Mouse (Mus musculus): ENCODE measurements around the gene Tnfsf8. TPM values are rescaled to one million over a fixed set of nuclear protein-coding genes. Genes with fewer than 3 reads are reported as not detected.

Tnfsf8 gene
- polyA plus RNA-seq, 1 experiment from 2014 or later = 0.11 TPM

GRCm38 (mm10) chr4:63850082-63850481 is 11.1 kb downstream of the Tnfsf8 start:
- H3K4me3 ChIP-seq (ENCODE audit: low read depth, low read length) = no peak overlapping the region
- H3K4me2 ChIP-seq (ENCODE audit: low read length) = no peak overlapping the region
- H3K27ac ChIP-seq (ENCODE audit: low read depth) = no peak overlapping the region
- H3K9ac ChIP-seq (ENCODE audit: low read length) = no peak overlapping the region
- H3K27me3 ChIP-seq (replicated peaks; ENCODE audit: control insufficient read depth, insufficient read depth, low read length) = no peaks in the 10 kb centered on the region
- no peaks in the 10 kb centered on the region for H3K9me3 ChIP-seq (ENCODE audit: control insufficient read depth, low read length)
- H3K4me1 ChIP-seq (replicated peaks; ENCODE audit: control insufficient read depth, insufficient read depth, low read length) = no peaks in the 10 kb centered on the region
- ATAC-seq (replicated peaks; ENCODE audit: low FRiP score, low TSS enrichment, low read depth) (no peak), DNase-seq (ENCODE audit: low spot score) (no peak)
- no peaks in the 10 kb centered on the region for H3K36me3 ChIP-seq (ENCODE audit: control insufficient read depth, insufficient read depth, low read length)
- 89% methylated on average over 2 of the region's 2 CpGs for WGBS

- WGBS = 73% methylated on average over 3 of the region's 3 CpGs
- Histone ChIP-seq H3K4me2 (ENCODE audit: low read length) (no peak overlapping the region), H3K9ac (ENCODE audit: low read length) (no peak overlapping the region)
Observed at GRCm38 (mm10) chr4:63846881-63847597, 14.1 kb downstream of the Tnfsf8 start.

GRCm38 (mm10) chr4:63845760-63846159 is 15.4 kb downstream of the Tnfsf8 start:
- Histone ChIP-seq H3K9ac (ENCODE audit: low read length) (no peak overlapping the region), H3K4me1 (replicated peaks; ENCODE audit: control insufficient read depth, insufficient read depth, low read length) (no peaks in the 10 kb centered on the region), H3K4me3 (ENCODE audit: low read depth, low read length) (no peak overlapping the region), H3K9me3 (ENCODE audit: control insufficient read depth, low read length) (no peaks in the 10 kb centered on the region), H3K36me3 (ENCODE audit: control insufficient read depth, insufficient read depth, low read length) (no peaks in the 10 kb centered on the region), H3K27me3 (replicated peaks; ENCODE audit: control insufficient read depth, insufficient read depth, low read length) (no peaks in the 10 kb centered on the region), H3K4me2 (ENCODE audit: low read length) (no peak overlapping the region), H3K27ac (ENCODE audit: low read depth) (no peak overlapping the region)
- DNase-seq (ENCODE audit: low spot score) = no peak
- no peak for ATAC-seq (replicated peaks; ENCODE audit: low FRiP score, low TSS enrichment, low read depth)
- WGBS = 73% methylated on average over 2 of the region's 2 CpGs

More at GRCm38 (mm10) chr4:63846881-63847597, 14.1 kb downstream of the Tnfsf8 start:
- ATAC-seq (replicated peaks; ENCODE audit: low FRiP score, low TSS enrichment, low read depth) (no peak), DNase-seq (ENCODE audit: low spot score) (no peak)
- no peaks in the 10 kb centered on the region for H3K36me3 ChIP-seq (ENCODE audit: control insufficient read depth, insufficient read depth, low read length)
- H3K4me1 ChIP-seq (replicated peaks; ENCODE audit: control insufficient read depth, insufficient read depth, low read length) = no peaks in the 10 kb centered on the region
- no peak overlapping the region for H3K4me3 ChIP-seq (ENCODE audit: low read depth, low read length)
- no peaks in the 10 kb centered on the region for H3K27me3 ChIP-seq (replicated peaks; ENCODE audit: control insufficient read depth, insufficient read depth, low read length)
- H3K27ac ChIP-seq (ENCODE audit: low read depth) = no peak overlapping the region
- H3K9me3 ChIP-seq (ENCODE audit: control insufficient read depth, low read length) = no peaks in the 10 kb centered on the region

- WGBS = 25% methylated on average over 6 of the region's 6 CpGs
- ATAC-seq (replicated peaks; ENCODE audit: low FRiP score, low TSS enrichment, low read depth) (no peak), DNase-seq (ENCODE audit: low spot score) (peak; percentile 64)
- Histone ChIP-seq H3K27ac (ENCODE audit: low read depth) (no peak overlapping the region), H3K9ac (ENCODE audit: low read length) (no peak overlapping the region), H3K4me3 (ENCODE audit: low read depth, low read length) (no peak overlapping the region), H3K27me3 (replicated peaks; ENCODE audit: control insufficient read depth, insufficient read depth, low read length) (no peaks in the 10 kb centered on the region), H3K4me2 (ENCODE audit: low read length) (no peak overlapping the region), H3K9me3 (ENCODE audit: control insufficient read depth, low read length) (no peaks in the 10 kb centered on the region), H3K36me3 (ENCODE audit: control insufficient read depth, insufficient read depth, low read length) (no peaks in the 10 kb centered on the region), H3K4me1 (replicated peaks; ENCODE audit: control insufficient read depth, insufficient read depth, low read length) (no peaks in the 10 kb centered on the region)
Observed at GRCm38 (mm10) chr4:63843924-63844323, 17.2 kb downstream of the Tnfsf8 start.

GRCm38 (mm10) chr4:63842278-63842677 is 18.9 kb downstream of the Tnfsf8 start:
- ATAC-seq (replicated peaks; ENCODE audit: low FRiP score, low TSS enrichment, low read depth) (no peak), DNase-seq (ENCODE audit: low spot score) (no peak)
- Histone ChIP-seq H3K4me3 (ENCODE audit: low read depth, low read length) (no peak overlapping the region), H3K27ac (ENCODE audit: low read depth) (no peak overlapping the region), H3K9me3 (ENCODE audit: control insufficient read depth, low read length) (no peaks in the 10 kb centered on the region), H3K4me1 (replicated peaks; ENCODE audit: control insufficient read depth, insufficient read depth, low read length) (no peaks in the 10 kb centered on the region), H3K9ac (ENCODE audit: low read length) (no peak overlapping the region), H3K27me3 (replicated peaks; ENCODE audit: control insufficient read depth, insufficient read depth, low read length) (no peaks in the 10 kb centered on the region), H3K4me2 (ENCODE audit: low read length) (no peak overlapping the region), H3K36me3 (ENCODE audit: control insufficient read depth, insufficient read depth, low read length) (no peaks in the 10 kb centered on the region)
- WGBS = 73% methylated on average over 1 of the region's 1 CpGs

- 49% methylated on average over 5 of the region's 5 CpGs for WGBS
- Histone ChIP-seq H3K9ac (ENCODE audit: low read length) (no peak overlapping the region), H3K36me3 (ENCODE audit: control insufficient read depth, insufficient read depth, low read length) (no peaks in the 10 kb centered on the region), H3K27ac (ENCODE audit: low read depth) (no peak overlapping the region), H3K4me1 (replicated peaks; ENCODE audit: control insufficient read depth, insufficient read depth, low read length) (no peaks in the 10 kb centered on the region), H3K27me3 (replicated peaks; ENCODE audit: control insufficient read depth, insufficient read depth, low read length) (no peaks in the 10 kb centered on the region), H3K4me3 (ENCODE audit: low read depth, low read length) (no peak overlapping the region), H3K4me2 (ENCODE audit: low read length) (no peak overlapping the region), H3K9me3 (ENCODE audit: control insufficient read depth, low read length) (no peaks in the 10 kb centered on the region)
- no peak for ATAC-seq (replicated peaks; ENCODE audit: low FRiP score, low TSS enrichment, low read depth)
- peak; percentile 53 for DNase-seq (ENCODE audit: low spot score)
Observed at GRCm38 (mm10) chr4:63840457-63840856, 20.7 kb downstream of the Tnfsf8 start.

GRCm38 (mm10) chr4:63823136-63823535 is 38.0 kb downstream of the Tnfsf8 start:
- WGBS = 81% methylated on average over 4 of the region's 4 CpGs

GRCm38 (mm10) chr4:63817505-63817904 is 43.6 kb downstream of the Tnfsf8 start:
- no peaks in the 10 kb centered on the region for H3K36me3 ChIP-seq (ENCODE audit: control insufficient read depth, insufficient read depth, low read length)
- no peak overlapping the region for H3K4me2 ChIP-seq (ENCODE audit: low read length)
- no peaks in the 10 kb centered on the region for H3K4me1 ChIP-seq (replicated peaks; ENCODE audit: control insufficient read depth, insufficient read depth, low read length)
- DNase-seq (ENCODE audit: low spot score) = no peak
- no peak overlapping the region for H3K9ac ChIP-seq (ENCODE audit: low read length)
- ATAC-seq (replicated peaks; ENCODE audit: low FRiP score, low TSS enrichment, low read depth) = no peak
- no peaks in the 10 kb centered on the region for H3K27me3 ChIP-seq (replicated peaks; ENCODE audit: control insufficient read depth, insufficient read depth, low read length)
- H3K9me3 ChIP-seq (ENCODE audit: control insufficient read depth, low read length) = no peaks in the 10 kb centered on the region
- no peak overlapping the region for H3K27ac ChIP-seq (ENCODE audit: low read depth)
- no peak overlapping the region for H3K4me3 ChIP-seq (ENCODE audit: low read depth, low read length)

More at GRCm38 (mm10) chr4:63823136-63823535, 38.0 kb downstream of the Tnfsf8 start:
- no peak for ATAC-seq (replicated peaks; ENCODE audit: low FRiP score, low TSS enrichment, low read depth)
- no peaks in the 10 kb centered on the region for H3K36me3 ChIP-seq (ENCODE audit: control insufficient read depth, insufficient read depth, low read length)
- H3K4me3 ChIP-seq (ENCODE audit: low read depth, low read length) = no peak overlapping the region
- H3K27me3 ChIP-seq (replicated peaks; ENCODE audit: control insufficient read depth, insufficient read depth, low read length) = no peaks in the 10 kb centered on the region
- no peaks in the 10 kb centered on the region for H3K4me1 ChIP-seq (replicated peaks; ENCODE audit: control insufficient read depth, insufficient read depth, low read length)
- H3K27ac ChIP-seq (ENCODE audit: low read depth) = no peak overlapping the region
- H3K9ac ChIP-seq (ENCODE audit: low read length) = no peak overlapping the region
- H3K4me2 ChIP-seq (ENCODE audit: low read length) = no peak overlapping the region
- no peaks in the 10 kb centered on the region for H3K9me3 ChIP-seq (ENCODE audit: control insufficient read depth, low read length)
- no peak for DNase-seq (ENCODE audit: low spot score)

GRCm38 (mm10) chr4:63815668-63816067 is 45.5 kb downstream of the Tnfsf8 start:
- DNase-seq (ENCODE audit: low spot score) (no peak), ATAC-seq (replicated peaks; ENCODE audit: low FRiP score, low TSS enrichment, low read depth) (no peak)
- H3K4me2 ChIP-seq (ENCODE audit: low read length) = no peak overlapping the region
- 84% methylated on average over 2 of the region's 2 CpGs for WGBS
- no peaks in the 10 kb centered on the region for H3K36me3 ChIP-seq (ENCODE audit: control insufficient read depth, insufficient read depth, low read length)
- no peak overlapping the region for H3K4me3 ChIP-seq (ENCODE audit: low read depth, low read length)
- H3K9ac ChIP-seq (ENCODE audit: low read length) = no peak overlapping the region
- no peaks in the 10 kb centered on the region for H3K4me1 ChIP-seq (replicated peaks; ENCODE audit: control insufficient read depth, insufficient read depth, low read length)
- no peak overlapping the region for H3K27ac ChIP-seq (ENCODE audit: low read depth)
- no peaks in the 10 kb centered on the region for H3K27me3 ChIP-seq (replicated peaks; ENCODE audit: control insufficient read depth, insufficient read depth, low read length)
- H3K9me3 ChIP-seq (ENCODE audit: control insufficient read depth, low read length) = no peaks in the 10 kb centered on the region
